Mouse (Mus musculus): ENCODE measurements around the gene Lhfp. TPM values are rescaled to one million over a fixed set of nuclear protein-coding genes. Genes with fewer than 3 reads are reported as not detected.

Gene Lhfp
- polyA plus RNA-seq, 1 experiment from 2014 or later = 64.5 TPM

GRCm38 (mm10) chr3:53087156-53087805 is 46.0 kb downstream of the Lhfp start:
- Histone ChIP-seq H3K4me3 (ENCODE audit: low read depth, low read length) (no peak overlapping the region), H3K27ac (ENCODE audit: low read depth, low read length) (0 out of 2 replicates have a peak overlapping the region, but pooled peaks have one; percentile 12), H3K27me3 (ENCODE audit: control insufficient read depth, insufficient read depth, low read length) (no peaks in the 10 kb centered on the region), H3K9ac (ENCODE audit: low read depth, low read length) (peak overlapping the region; percentile 44; the same call in 1 of the 2 replicates), H3K36me3 (ENCODE audit: control insufficient read depth, insufficient read depth, low read length) (no peaks in the 10 kb centered on the region), H3K9me3 (replicated peaks; ENCODE audit: control insufficient read depth, low read length) (no peaks in the 10 kb centered on the region), H3K4me1 (ENCODE audit: control insufficient read depth, insufficient read depth, low read length) (peaks cover 26% of the 10 kb centered on the region), H3K4me2 (peak overlapping the region; percentile 43)
- WGBS (ENCODE audit: insufficient replicate concordance) = 38% methylated on average over 8 of the region's 8 CpGs
- no peak for ATAC-seq (replicated peaks; ENCODE audit: insufficient number of reproducible peaks, low FRiP score, low TSS enrichment)

- no peak for ATAC-seq (replicated peaks; ENCODE audit: insufficient number of reproducible peaks, low FRiP score, low TSS enrichment)
- WGBS (ENCODE audit: insufficient replicate concordance) = 87% methylated on average over 2 of the region's 2 CpGs
- H3K9me3 ChIP-seq (replicated peaks; ENCODE audit: control insufficient read depth, low read length) = no peaks in the 10 kb centered on the region
- H3K36me3 ChIP-seq (ENCODE audit: control insufficient read depth, insufficient read depth, low read length) = no peaks in the 10 kb centered on the region
- H3K9ac ChIP-seq (ENCODE audit: low read depth, low read length) = no peak overlapping the region
- peaks cover 34% of the 10 kb centered on the region for H3K4me1 ChIP-seq (ENCODE audit: control insufficient read depth, insufficient read depth, low read length)
- H3K27me3 ChIP-seq (ENCODE audit: control insufficient read depth, insufficient read depth, low read length) = no peaks in the 10 kb centered on the region
- no peak overlapping the region for H3K27ac ChIP-seq (ENCODE audit: low read depth, low read length)
- H3K4me3 ChIP-seq (ENCODE audit: low read depth, low read length) = no peak overlapping the region
- H3K4me2 ChIP-seq = no peak overlapping the region
Measured at GRCm38 (mm10) chr3:53089921-53090320, 48.6 kb downstream of the Lhfp start.

- peaks cover 30% of the 10 kb centered on the region for H3K4me1 ChIP-seq (ENCODE audit: control insufficient read depth, insufficient read depth, low read length)
- no peak for ATAC-seq (replicated peaks; ENCODE audit: insufficient number of reproducible peaks, low FRiP score, low TSS enrichment)
Measured at GRCm38 (mm10) chr3:53100210-53100609, 58.9 kb downstream of the Lhfp start.

GRCm38 (mm10) chr3:53100803-53101202 is 59.5 kb downstream of the Lhfp start:
- ATAC-seq (replicated peaks; ENCODE audit: insufficient number of reproducible peaks, low FRiP score, low TSS enrichment) = no peak
- Histone ChIP-seq H3K9me3 (replicated peaks; ENCODE audit: control insufficient read depth, low read length) (no peaks in the 10 kb centered on the region), H3K4me3 (ENCODE audit: low read depth, low read length) (no peak overlapping the region), H3K27me3 (ENCODE audit: control insufficient read depth, insufficient read depth, low read length) (no peaks in the 10 kb centered on the region), H3K9ac (ENCODE audit: low read depth, low read length) (no peak overlapping the region), H3K4me1 (ENCODE audit: control insufficient read depth, insufficient read depth, low read length) (peaks cover 36% of the 10 kb centered on the region), H3K4me2 (no peak overlapping the region), H3K27ac (ENCODE audit: low read depth, low read length) (no peak overlapping the region), H3K36me3 (ENCODE audit: control insufficient read depth, insufficient read depth, low read length) (no peaks in the 10 kb centered on the region)
- 65% methylated on average over 6 of the region's 6 CpGs for WGBS (ENCODE audit: insufficient replicate concordance)

More at GRCm38 (mm10) chr3:53100210-53100609, 58.9 kb downstream of the Lhfp start:
- Histone ChIP-seq H3K9me3 (replicated peaks; ENCODE audit: control insufficient read depth, low read length) (no peaks in the 10 kb centered on the region), H3K4me3 (ENCODE audit: low read depth, low read length) (no peak overlapping the region), H3K27ac (ENCODE audit: low read depth, low read length) (no peak overlapping the region), H3K27me3 (ENCODE audit: control insufficient read depth, insufficient read depth, low read length) (no peaks in the 10 kb centered on the region), H3K4me2 (no peak overlapping the region), H3K36me3 (ENCODE audit: control insufficient read depth, insufficient read depth, low read length) (no peaks in the 10 kb centered on the region), H3K9ac (ENCODE audit: low read depth, low read length) (no peak overlapping the region)
- 81% methylated on average over 3 of the region's 3 CpGs for WGBS (ENCODE audit: insufficient replicate concordance)

- Histone ChIP-seq H3K4me1 (ENCODE audit: control insufficient read depth, insufficient read depth, low read length) (peaks cover 38% of the 10 kb centered on the region), H3K9me3 (replicated peaks; ENCODE audit: control insufficient read depth, low read length) (no peaks in the 10 kb centered on the region), H3K27me3 (ENCODE audit: control insufficient read depth, insufficient read depth, low read length) (no peaks in the 10 kb centered on the region), H3K36me3 (ENCODE audit: control insufficient read depth, insufficient read depth, low read length) (no peaks in the 10 kb centered on the region), H3K4me3 (ENCODE audit: low read depth, low read length) (no peak overlapping the region), H3K9ac (ENCODE audit: low read depth, low read length) (no peak overlapping the region), H3K27ac (ENCODE audit: low read depth, low read length) (no peak overlapping the region), H3K4me2 (no peak overlapping the region)
- whole genome bisulfite sequencing (ENCODE audit: insufficient replicate concordance) = 67% methylated on average over 6 of the region's 6 CpGs
- ATAC-seq (replicated peaks; ENCODE audit: insufficient number of reproducible peaks, low FRiP score, low TSS enrichment) = no peak
Measured at GRCm38 (mm10) chr3:53101711-53102110, 60.4 kb downstream of the Lhfp start.

- ATAC-seq (replicated peaks; ENCODE audit: insufficient number of reproducible peaks, low FRiP score, low TSS enrichment) = no peak
- H3K27ac ChIP-seq (ENCODE audit: low read depth, low read length) = no peak overlapping the region
- H3K4me3 ChIP-seq (ENCODE audit: low read depth, low read length) = no peak overlapping the region
- no peaks in the 10 kb centered on the region for H3K36me3 ChIP-seq (ENCODE audit: control insufficient read depth, insufficient read depth, low read length)
- WGBS (ENCODE audit: insufficient replicate concordance) = 21% methylated on average over 5 of the region's 5 CpGs
- H3K4me1 ChIP-seq (ENCODE audit: control insufficient read depth, insufficient read depth, low read length) = peaks cover 37% of the 10 kb centered on the region
- H3K4me2 ChIP-seq = no peak overlapping the region
- H3K9me3 ChIP-seq (replicated peaks; ENCODE audit: control insufficient read depth, low read length) = no peaks in the 10 kb centered on the region
- H3K9ac ChIP-seq (ENCODE audit: low read depth, low read length) = no peak overlapping the region
- H3K27me3 ChIP-seq (ENCODE audit: control insufficient read depth, insufficient read depth, low read length) = no peaks in the 10 kb centered on the region
Measured at GRCm38 (mm10) chr3:53102131-53102756, 60.9 kb downstream of the Lhfp start.

GRCm38 (mm10) chr3:53102757-53103153 is 61.4 kb downstream of the Lhfp start:
- Histone ChIP-seq H3K27ac (ENCODE audit: low read depth, low read length) (no peak overlapping the region), H3K4me2 (no peak overlapping the region), H3K4me3 (ENCODE audit: low read depth, low read length) (no peak overlapping the region), H3K9me3 (replicated peaks; ENCODE audit: control insufficient read depth, low read length) (no peaks in the 10 kb centered on the region), H3K36me3 (ENCODE audit: control insufficient read depth, insufficient read depth, low read length) (no peaks in the 10 kb centered on the region), H3K4me1 (ENCODE audit: control insufficient read depth, insufficient read depth, low read length) (peaks cover 37% of the 10 kb centered on the region), H3K27me3 (ENCODE audit: control insufficient read depth, insufficient read depth, low read length) (no peaks in the 10 kb centered on the region), H3K9ac (ENCODE audit: low read depth, low read length) (no peak overlapping the region)
- ATAC-seq (replicated peaks; ENCODE audit: insufficient number of reproducible peaks, low FRiP score, low TSS enrichment) = no peak
- WGBS (ENCODE audit: insufficient replicate concordance) = 33% methylated on average over 12 of the region's 12 CpGs

GRCm38 (mm10) chr3:53108594-53109373 is 67.5 kb downstream of the Lhfp start:
- H3K4me3 ChIP-seq (ENCODE audit: low read depth, low read length) = no peak overlapping the region
- no peak overlapping the region for H3K4me2 ChIP-seq
- H3K36me3 ChIP-seq (ENCODE audit: control insufficient read depth, insufficient read depth, low read length) = 0 out of 2 replicates have a peak, but pooled peaks cover 3% of the 10 kb centered on the region
- peaks cover 27% of the 10 kb centered on the region for H3K4me1 ChIP-seq (ENCODE audit: control insufficient read depth, insufficient read depth, low read length)
- no peak for ATAC-seq (replicated peaks; ENCODE audit: insufficient number of reproducible peaks, low FRiP score, low TSS enrichment)
- H3K27me3 ChIP-seq (ENCODE audit: control insufficient read depth, insufficient read depth, low read length) = no peaks in the 10 kb centered on the region
- no peak overlapping the region for H3K27ac ChIP-seq (ENCODE audit: low read depth, low read length)
- WGBS (ENCODE audit: insufficient replicate concordance) = 64% methylated on average over 11 of the region's 11 CpGs
- H3K9ac ChIP-seq (ENCODE audit: low read depth, low read length) = no peak overlapping the region
- no peaks in the 10 kb centered on the region; the same call in 1 of the 2 replicates for H3K9me3 ChIP-seq (replicated peaks; ENCODE audit: control insufficient read depth, low read length)
